Mouse (Mus musculus): ENCODE data around the gene Cpn1. TPM values are rescaled to one million over a fixed set of nuclear protein-coding genes. Genes with fewer than 3 reads are reported as not detected.

Cpn1 gene
- polyA plus RNA-seq, 1 experiment from 2014 or later, result 0.21 TPM

GRCm38 (mm10) chr19:43976661-43977060 is 9.7 kb downstream of the Cpn1 start:
- Histone ChIP-seq H3K27ac (replicated peaks) (no peak overlapping the region), H3K4me3 (no peak overlapping the region), H3K4me2 (no peak overlapping the region), H3K9me3 (no peaks in the 10 kb centered on the region), H3K27me3 (no peaks in the 10 kb centered on the region), H3K36me3 (no peaks in the 10 kb centered on the region), H3K4me1 (replicated peaks) (no peaks in the 10 kb centered on the region), H3K9ac (no peak overlapping the region)
- no peak for ATAC-seq (ENCODE audit: low read depth)
- 71% methylated on average over 6 of the region's 6 CpGs for WGBS

- ATAC-seq (ENCODE audit: low read depth), result no peak
- Histone ChIP-seq H3K4me2 (no peak overlapping the region), H3K9me3 (no peaks in the 10 kb centered on the region), H3K36me3 (no peaks in the 10 kb centered on the region), H3K4me1 (replicated peaks) (no peaks in the 10 kb centered on the region), H3K27me3 (no peaks in the 10 kb centered on the region), H3K9ac (no peak overlapping the region), H3K27ac (replicated peaks) (no peak overlapping the region), H3K4me3 (no peak overlapping the region)
- WGBS, result 94% methylated on average over 6 of the region's 6 CpGs
These were observed 12.1 kb downstream of the Cpn1 start for GRCm38 (mm10) chr19:43974221-43974620.

GRCm38 (mm10) chr19:43973711-43974110 is 12.6 kb downstream of the Cpn1 start:
- H3K4me3 ChIP-seq, result no peak overlapping the region
- no peaks in the 10 kb centered on the region for H3K4me1 ChIP-seq (replicated peaks)
- no peak overlapping the region for H3K4me2 ChIP-seq
- H3K9me3 ChIP-seq, result no peaks in the 10 kb centered on the region
- no peak for ATAC-seq (ENCODE audit: low read depth)
- no peak overlapping the region for H3K27ac ChIP-seq (replicated peaks)
- no peak overlapping the region for H3K9ac ChIP-seq
- no peaks in the 10 kb centered on the region for H3K27me3 ChIP-seq
- 90% methylated on average over 9 of the region's 9 CpGs for WGBS
- no peaks in the 10 kb centered on the region for H3K36me3 ChIP-seq

- H3K27me3 ChIP-seq, result no peaks in the 10 kb centered on the region
- H3K27ac ChIP-seq (replicated peaks), result no peak overlapping the region
- WGBS, result 96% methylated on average over 8 of the region's 8 CpGs
- H3K4me2 ChIP-seq, result no peak overlapping the region
- no peaks in the 10 kb centered on the region for H3K36me3 ChIP-seq
- no peaks in the 10 kb centered on the region for H3K9me3 ChIP-seq
- H3K4me3 ChIP-seq, result no peak overlapping the region
- H3K9ac ChIP-seq, result no peak overlapping the region
- no peaks in the 10 kb centered on the region for H3K4me1 ChIP-seq (replicated peaks)
- ATAC-seq (ENCODE audit: low read depth), result no peak
These were observed 14.2 kb downstream of the Cpn1 start for GRCm38 (mm10) chr19:43972129-43972528.

GRCm38 (mm10) chr19:43968436-43969026 is 17.8 kb downstream of the Cpn1 start:
- no peaks in the 10 kb centered on the region for H3K27me3 ChIP-seq
- WGBS, result 60% methylated on average over 8 of the region's 11 CpGs

GRCm38 (mm10) chr19:43966481-43966880 is 19.9 kb downstream of the Cpn1 start:
- ATAC-seq (ENCODE audit: low read depth), result no peak
- H3K4me3 ChIP-seq, result no peak overlapping the region

More at GRCm38 (mm10) chr19:43968436-43969026, 17.8 kb downstream of the Cpn1 start:
- no peak overlapping the region for H3K27ac ChIP-seq (replicated peaks)
- H3K9ac ChIP-seq, result no peak overlapping the region
- H3K36me3 ChIP-seq, result no peaks in the 10 kb centered on the region
- H3K4me3 ChIP-seq, result no peak overlapping the region
- no peak overlapping the region for H3K4me2 ChIP-seq
- H3K4me1 ChIP-seq (replicated peaks), result no peaks in the 10 kb centered on the region
- no peaks in the 10 kb centered on the region for H3K9me3 ChIP-seq
- no peak for ATAC-seq (ENCODE audit: low read depth)

GRCm38 (mm10) chr19:43965496-43966085 is 20.8 kb downstream of the Cpn1 start:
- Histone ChIP-seq H3K27ac (replicated peaks) (no peak overlapping the region), H3K27me3 (no peaks in the 10 kb centered on the region), H3K4me1 (replicated peaks) (no peaks in the 10 kb centered on the region), H3K9ac (no peak overlapping the region), H3K4me3 (no peak overlapping the region), H3K4me2 (no peak overlapping the region), H3K36me3 (no peaks in the 10 kb centered on the region), H3K9me3 (peaks cover 5% of the 10 kb centered on the region; the same call in 1 of the 2 replicates)
- WGBS, result 90% methylated on average over 11 of the region's 11 CpGs
- no peak for ATAC-seq (ENCODE audit: low read depth)

More at GRCm38 (mm10) chr19:43966481-43966880, 19.9 kb downstream of the Cpn1 start:
- no peak overlapping the region for H3K4me2 ChIP-seq
- H3K36me3 ChIP-seq, result no peaks in the 10 kb centered on the region
- no peaks in the 10 kb centered on the region for H3K4me1 ChIP-seq (replicated peaks)
- H3K27me3 ChIP-seq, result no peaks in the 10 kb centered on the region
- no peaks in the 10 kb centered on the region for H3K9me3 ChIP-seq
- no peak overlapping the region for H3K27ac ChIP-seq (replicated peaks)
- no peak overlapping the region for H3K9ac ChIP-seq
- 79% methylated on average over 2 of the region's 2 CpGs for WGBS

- 70% methylated on average over 9 of the region's 9 CpGs for WGBS
- Histone ChIP-seq H3K4me2 (no peak overlapping the region), H3K9ac (no peak overlapping the region), H3K9me3 (peaks cover 5% of the 10 kb centered on the region; the same call in 1 of the 2 replicates), H3K4me3 (no peak overlapping the region), H3K36me3 (no peaks in the 10 kb centered on the region), H3K27ac (replicated peaks) (no peak overlapping the region), H3K27me3 (no peaks in the 10 kb centered on the region), H3K4me1 (replicated peaks) (no peaks in the 10 kb centered on the region)
- no peak for ATAC-seq (ENCODE audit: low read depth)
These were observed 23.6 kb downstream of the Cpn1 start for GRCm38 (mm10) chr19:43962795-43963194.

- peaks cover 5% of the 10 kb centered on the region; the same call in 1 of the 2 replicates for H3K9me3 ChIP-seq
- no peak overlapping the region for H3K4me3 ChIP-seq
- ATAC-seq (ENCODE audit: low read depth), result no peak
- H3K4me1 ChIP-seq (replicated peaks), result no peaks in the 10 kb centered on the region
- no peak overlapping the region for H3K9ac ChIP-seq
- no peak overlapping the region for H3K27ac ChIP-seq (replicated peaks)
- H3K36me3 ChIP-seq, result no peaks in the 10 kb centered on the region
- no peak overlapping the region for H3K4me2 ChIP-seq
- H3K27me3 ChIP-seq, result no peaks in the 10 kb centered on the region
- WGBS, result 86% methylated on average over 2 of the region's 2 CpGs
These were observed 25.2 kb downstream of the Cpn1 start for GRCm38 (mm10) chr19:43961185-43961584.

- Histone ChIP-seq H3K4me1 (replicated peaks) (no peaks in the 10 kb centered on the region), H3K27ac (replicated peaks) (no peak overlapping the region), H3K4me3 (no peak overlapping the region), H3K9me3 (peaks cover 5% of the 10 kb centered on the region; the same call in 1 of the 2 replicates), H3K36me3 (no peaks in the 10 kb centered on the region), H3K4me2 (no peak overlapping the region), H3K27me3 (no peaks in the 10 kb centered on the region), H3K9ac (no peak overlapping the region)
- ATAC-seq (ENCODE audit: low read depth), result no peak
- WGBS, result 93% methylated on average over 11 of the region's 11 CpGs
These were observed 26.3 kb downstream of the Cpn1 start for GRCm38 (mm10) chr19:43960014-43960413.

GRCm38 (mm10) chr19:43959162-43959561 is 27.2 kb downstream of the Cpn1 start:
- no peaks in the 10 kb centered on the region for H3K36me3 ChIP-seq
- 24% methylated on average over 2 of the region's 2 CpGs for WGBS
- no peak overlapping the region for H3K9ac ChIP-seq
- no peak overlapping the region for H3K27ac ChIP-seq (replicated peaks)
- no peaks in the 10 kb centered on the region for H3K4me1 ChIP-seq (replicated peaks)
- H3K9me3 ChIP-seq, result peaks cover 5% of the 10 kb centered on the region; the same call in 1 of the 2 replicates
- H3K27me3 ChIP-seq, result no peaks in the 10 kb centered on the region
- ATAC-seq (ENCODE audit: low read depth), result no peak
- H3K4me2 ChIP-seq, result no peak overlapping the region
- no peak overlapping the region for H3K4me3 ChIP-seq

- H3K9me3 ChIP-seq, result peaks cover 5% of the 10 kb centered on the region; the same call in 1 of the 2 replicates
- no peak overlapping the region for H3K4me2 ChIP-seq
- no peaks in the 10 kb centered on the region for H3K4me1 ChIP-seq (replicated peaks)
- no peaks in the 10 kb centered on the region for H3K27me3 ChIP-seq
- H3K27ac ChIP-seq (replicated peaks), result no peak overlapping the region
- no peak overlapping the region for H3K4me3 ChIP-seq
- ATAC-seq (ENCODE audit: low read depth), result no peak
- WGBS, result 89% methylated on average over 4 of the region's 4 CpGs
- no peaks in the 10 kb centered on the region for H3K36me3 ChIP-seq
- H3K9ac ChIP-seq, result no peak overlapping the region
These were observed 28.5 kb downstream of the Cpn1 start for GRCm38 (mm10) chr19:43957881-43958280.

- no peaks in the 10 kb centered on the region for H3K27me3 ChIP-seq
- no peak overlapping the region for H3K9ac ChIP-seq
- no peaks in the 10 kb centered on the region for H3K4me1 ChIP-seq (replicated peaks)
- no peak overlapping the region for H3K4me3 ChIP-seq
- H3K27ac ChIP-seq (replicated peaks), result no peak overlapping the region
- no peak overlapping the region for H3K4me2 ChIP-seq
- H3K36me3 ChIP-seq, result no peaks in the 10 kb centered on the region
- WGBS, result 35% methylated on average over 4 of the region's 4 CpGs
- no peak for ATAC-seq (ENCODE audit: low read depth)
- peaks cover 5% of the 10 kb centered on the region; the same call in 1 of the 2 replicates for H3K9me3 ChIP-seq
These were observed 29.0 kb downstream of the Cpn1 start for GRCm38 (mm10) chr19:43957402-43957801.

Data from neural tube, embryonic 13.5 days (tissue).